Mouse (Mus musculus): ENCODE results near the gene Tlnrd1.

Gene Tlnrd1

GRCm38 (mm10) chr7:83884921-83885532 lies 922 bp upstream of the Tlnrd1 start:
- DNase-seq (ENCODE audit: low spot score in 2 of 2) = no peak

- DNase-seq (ENCODE audit: low spot score in 2 of 2) = peak; percentile 18 to 20
Observed at GRCm38 (mm10) chr7:83883276-83884020, 657 bp downstream of the Tlnrd1 start.

DNA sequence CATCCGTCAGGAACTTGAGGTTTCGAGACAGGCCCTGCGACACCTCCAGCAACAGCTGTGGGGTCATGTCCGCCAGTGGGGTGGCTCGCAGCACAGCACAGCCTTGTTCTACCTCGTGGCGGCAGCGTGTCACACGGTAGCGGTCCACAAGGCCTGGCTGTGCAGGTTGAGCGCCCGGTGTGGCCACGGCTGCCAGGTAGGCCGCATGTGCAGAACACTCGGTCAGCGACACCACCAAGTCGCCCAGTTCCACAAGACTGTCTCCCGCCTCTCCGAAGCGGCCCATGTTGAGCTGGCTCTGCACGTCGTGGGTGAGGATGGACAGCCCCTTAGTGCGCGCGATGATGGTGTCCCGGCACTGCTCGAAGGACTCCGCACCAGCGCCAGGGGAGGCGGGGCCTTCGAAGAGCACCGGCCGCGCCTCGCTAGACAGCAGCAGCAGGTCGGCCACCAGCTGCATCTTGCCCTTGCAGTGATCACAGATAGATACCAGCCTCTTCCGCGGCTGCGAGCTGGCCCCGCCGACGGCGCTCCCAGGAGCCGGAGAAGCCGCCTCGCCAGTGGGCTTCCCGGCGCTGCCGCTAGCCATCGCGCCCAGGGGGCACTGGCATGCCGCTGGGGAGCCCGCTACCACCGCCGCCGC lies 1.4 kb downstream of the Tlnrd1 start:
- DNase-seq (ENCODE audit: low spot score in 2 of 2) = peak; percentile 24 to 27

DNA sequence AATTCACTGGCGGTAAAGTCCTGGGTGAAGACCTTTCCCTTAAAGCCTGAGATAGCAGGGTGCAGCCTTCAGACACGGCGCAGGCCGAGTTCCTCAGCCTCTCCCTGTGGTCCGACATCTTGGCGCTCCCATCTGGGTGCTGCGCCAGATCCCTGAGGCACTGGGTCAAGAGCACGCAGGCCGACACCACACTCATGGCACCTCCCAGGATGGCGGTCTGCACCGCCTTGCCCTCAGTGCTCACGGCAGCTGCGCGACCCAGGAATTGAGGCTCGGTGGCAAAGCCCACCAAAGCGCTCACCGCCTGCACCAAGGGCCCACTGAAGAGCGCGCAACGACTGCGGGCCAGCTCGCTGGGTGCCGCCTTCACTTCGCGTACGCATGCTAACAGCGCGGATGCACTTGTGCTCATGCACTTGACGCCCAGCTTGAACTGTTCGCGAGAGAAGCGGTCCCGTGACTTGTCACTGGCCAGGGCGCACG lies 1.9 kb downstream of the Tlnrd1 start:
- DNase-seq (ENCODE audit: low spot score in 2 of 2) = peak in 1 of 2 experiments; percentile 3

DNA sequence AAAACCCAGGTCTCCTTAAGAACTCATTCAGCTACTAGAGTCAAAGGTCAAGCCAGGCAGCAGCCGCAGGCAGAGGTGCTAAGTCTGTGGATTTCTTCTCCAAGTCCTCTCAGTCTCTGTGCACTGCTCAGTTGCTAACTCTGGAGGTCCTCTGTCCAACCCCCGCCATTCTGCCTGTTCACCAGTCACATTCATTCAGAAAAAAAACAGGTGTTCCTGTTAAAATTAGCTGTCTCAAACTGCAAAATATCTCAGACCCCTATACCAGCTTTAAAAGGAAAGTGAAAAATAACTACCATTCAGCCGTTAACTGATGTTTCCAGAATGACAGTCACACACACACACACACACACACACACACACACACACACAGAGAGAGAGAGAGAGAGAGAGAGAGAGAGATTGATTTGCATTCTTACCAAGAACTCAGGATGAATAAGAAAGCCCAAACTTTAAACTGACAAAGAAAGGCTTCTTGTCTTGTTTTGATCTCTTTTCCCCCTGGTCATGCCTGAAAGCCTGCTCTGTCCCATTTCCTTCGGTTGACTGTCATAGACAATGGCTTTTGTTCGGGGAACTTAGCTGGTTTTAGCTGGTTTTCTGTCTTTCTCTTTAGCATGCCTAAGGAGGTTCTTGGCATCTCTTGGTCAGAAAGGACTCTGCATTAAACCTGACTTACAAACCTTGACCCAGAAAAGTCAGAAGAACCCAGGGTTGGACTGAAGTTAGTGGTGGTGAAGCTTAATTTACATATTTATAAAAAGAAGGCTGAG lies 5.2 kb downstream of the Tlnrd1 start:
- no peak for DNase-seq (ENCODE audit: low spot score in 2 of 2)

- DNase-seq (ENCODE audit: low spot score in 2 of 2) = no peak
Observed at GRCm38 (mm10) chr7:83877088-83877487, 7.0 kb downstream of the Tlnrd1 start.

DNA sequence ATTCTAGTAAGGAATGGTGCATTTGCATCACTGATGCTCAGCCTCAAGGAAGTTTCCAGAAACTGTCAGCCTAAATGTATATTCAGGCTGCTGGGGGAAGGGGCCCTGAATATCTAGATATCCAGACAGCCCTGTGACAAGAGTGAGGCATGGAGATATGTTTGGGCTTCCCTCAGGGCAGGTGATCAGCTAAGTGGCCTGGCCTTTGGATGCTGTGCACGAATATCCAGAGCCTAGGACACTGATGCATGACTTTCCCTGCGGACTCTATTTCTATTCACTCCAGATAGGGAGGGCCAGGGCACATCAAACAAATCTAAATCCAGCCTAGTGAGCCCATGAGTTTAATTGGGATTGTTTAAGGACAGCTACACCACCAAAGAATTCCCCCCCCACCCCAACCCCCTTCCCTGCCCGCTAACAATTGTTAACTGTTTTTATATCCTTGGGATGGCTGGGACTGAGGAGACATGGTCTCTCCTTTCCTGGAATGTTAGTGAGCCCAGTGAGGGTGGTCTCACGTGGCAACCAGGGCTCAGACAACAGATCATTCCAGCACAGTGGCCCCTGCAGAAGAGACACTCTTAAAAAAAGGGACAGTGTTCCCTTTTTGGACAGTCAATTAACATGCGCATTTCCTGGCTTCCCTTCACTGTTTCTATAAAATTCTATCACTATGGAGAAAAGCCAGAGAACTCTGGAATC lies 14.1 kb downstream of the Tlnrd1 start:
- DNase-seq (ENCODE audit: low spot score in 2 of 2) = no peak

GRCm38 (mm10) chr7:83868200-83868599 lies 15.9 kb downstream of the Tlnrd1 start:
- no peak for DNase-seq (ENCODE audit: low spot score in 2 of 2)

DNA sequence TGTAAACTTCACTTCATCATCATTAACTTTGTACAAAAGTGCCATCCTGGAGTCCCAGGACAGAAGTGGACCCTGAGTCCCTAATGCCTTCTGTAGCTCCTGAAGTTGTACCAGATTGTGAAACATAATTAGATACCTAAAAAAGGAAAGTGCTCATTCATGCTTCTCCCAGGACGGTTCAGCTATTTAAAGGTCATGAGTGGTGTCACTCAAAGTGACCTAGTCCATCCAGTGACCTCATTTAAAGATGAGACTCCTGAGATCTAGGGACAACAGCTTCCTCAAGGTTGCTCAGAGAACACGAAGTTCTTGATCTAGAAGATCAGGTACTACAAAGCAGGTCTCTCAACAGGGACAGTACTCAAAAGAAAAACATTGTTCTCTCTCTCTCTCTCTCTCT lies 20.6 kb downstream of the Tlnrd1 start:
- no peak for DNase-seq (ENCODE audit: low spot score in 2 of 2)

DNA sequence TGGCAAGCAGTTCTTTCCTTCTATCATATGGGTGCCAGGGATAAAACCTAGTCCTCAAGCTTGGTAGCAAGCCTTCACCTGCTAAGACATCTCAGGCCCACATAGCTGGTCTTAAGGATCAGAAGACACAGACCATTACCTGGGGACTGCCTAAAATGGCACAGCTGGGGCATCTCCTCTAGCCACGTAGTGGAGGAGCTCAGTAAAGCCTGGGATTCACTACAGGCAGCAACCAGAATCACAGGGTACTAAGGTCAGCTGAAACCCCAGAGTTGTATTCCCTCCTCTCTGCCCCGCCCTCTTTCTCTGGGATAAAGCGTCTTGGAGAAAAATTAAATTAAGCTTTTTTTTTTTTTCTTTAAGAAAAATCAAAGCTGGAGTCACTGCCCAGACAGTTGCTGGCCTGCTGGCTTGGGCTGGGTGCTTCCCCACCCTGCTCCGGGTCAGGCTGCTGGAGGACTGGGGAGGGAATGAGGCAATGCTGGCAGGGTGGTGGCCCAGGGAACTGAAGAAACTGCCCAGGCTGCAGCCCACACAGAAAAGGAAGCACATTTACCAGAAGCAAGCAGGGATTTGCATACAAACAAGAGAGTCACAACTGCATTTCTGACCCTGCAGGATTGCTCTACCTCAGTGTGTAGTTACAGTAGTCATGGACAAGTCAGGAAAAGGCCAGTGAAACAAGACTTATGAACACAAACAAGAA lies 24.6 kb downstream of the Tlnrd1 start:
- DNase-seq (ENCODE audit: low spot score in 2 of 2) = no peak

DNA sequence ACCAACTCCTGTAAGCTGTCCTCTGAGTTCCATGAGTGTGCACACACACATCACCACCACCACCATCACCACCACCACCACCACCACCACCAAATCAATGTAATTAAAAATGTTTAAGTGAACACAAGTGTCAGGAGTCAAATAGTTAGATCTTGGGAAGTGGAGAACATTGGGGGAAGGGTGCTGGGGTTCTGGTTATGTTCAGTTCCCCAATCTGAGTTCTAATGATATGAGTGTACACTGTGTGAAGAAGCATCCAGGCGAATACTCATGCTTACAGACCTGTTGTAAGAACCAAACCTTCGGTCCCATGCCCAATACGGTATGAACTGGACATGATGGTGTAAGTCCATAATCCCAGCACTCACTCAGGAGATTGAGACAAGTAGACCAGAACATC lies 26.2 kb downstream of the Tlnrd1 start:
- no peak for DNase-seq (ENCODE audit: low spot score in 2 of 2)

DNA sequence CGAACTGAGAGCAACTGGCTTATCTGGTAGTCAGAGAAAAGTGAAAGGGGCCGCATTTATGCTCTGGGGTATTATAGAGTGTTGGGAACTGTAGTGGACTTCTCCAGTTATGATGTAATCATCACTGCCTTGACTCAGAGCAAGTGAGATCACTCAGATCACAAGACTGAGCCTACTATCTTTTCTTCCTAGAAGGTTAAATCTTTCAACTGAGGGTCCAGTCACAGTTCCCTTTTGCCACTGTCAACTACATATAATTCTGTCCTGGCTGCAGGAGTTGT lies 27.0 kb downstream of the Tlnrd1 start:
- no peak for DNase-seq (ENCODE audit: low spot score in 2 of 2)

DNA sequence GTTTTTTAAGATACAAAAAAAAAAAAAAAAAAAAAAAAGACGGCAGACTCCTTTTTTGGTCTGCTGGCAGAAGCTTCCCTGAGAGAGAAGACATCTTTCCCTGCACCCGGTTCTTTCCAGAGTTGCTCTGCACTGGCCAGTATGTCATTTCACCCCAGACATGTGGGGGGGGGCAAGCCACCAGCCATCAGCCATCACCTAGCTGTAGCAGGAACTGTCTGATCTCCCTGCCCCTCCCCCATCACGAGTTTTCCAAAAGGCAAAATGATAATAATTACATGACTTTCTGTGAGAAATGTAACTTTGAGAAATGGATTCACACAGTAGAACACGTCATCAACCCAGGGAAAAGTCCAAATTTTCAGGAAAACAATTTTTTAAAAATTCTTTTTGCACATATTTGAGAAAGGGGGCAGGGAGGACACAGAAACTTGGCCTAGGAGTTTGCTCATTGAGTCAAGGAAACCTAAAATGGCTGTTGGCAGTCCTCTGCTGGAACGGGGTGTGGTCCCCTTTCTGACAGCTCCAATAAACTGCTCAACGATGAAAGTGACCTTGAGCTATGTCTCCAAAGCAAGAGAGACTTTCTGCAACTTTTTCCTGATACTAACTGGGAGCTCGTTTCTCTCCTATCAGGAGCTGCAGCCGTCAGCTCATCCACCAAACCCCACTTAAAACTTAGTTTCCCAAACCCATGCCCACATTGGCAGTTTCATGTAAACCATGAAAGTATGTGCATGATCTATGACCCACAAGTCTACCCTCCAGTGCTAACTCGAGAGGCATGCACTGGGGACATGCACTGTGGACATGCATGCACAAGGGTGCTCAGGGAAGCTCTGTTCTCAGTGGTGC lies 27.5 kb downstream of the Tlnrd1 start:
- DNase-seq (ENCODE audit: low spot score in 2 of 2) = no peak

- DNase-seq (ENCODE audit: low spot score in 2 of 2) = no peak
Observed at GRCm38 (mm10) chr7:83855203-83855602, 28.9 kb downstream of the Tlnrd1 start.

- no peak for DNase-seq (ENCODE audit: low spot score in 2 of 2)
Observed at GRCm38 (mm10) chr7:83852381-83853380, 31.4 kb downstream of the Tlnrd1 start.

- DNase-seq (ENCODE audit: low spot score in 2 of 2) = no peak
Observed at GRCm38 (mm10) chr7:83851569-83852380, 32.3 kb downstream of the Tlnrd1 start.

GRCm38 (mm10) chr7:83847187-83848075 lies 36.7 kb downstream of the Tlnrd1 start:
- DNase-seq (ENCODE audit: low spot score in 2 of 2) = no peak

Measured in thymus, postnatal 10 days (tissue).